Mouse (Mus musculus) liver, embryonic 14.5 days (tissue): ENCODE data around the gene Pawr.

Experiments
- CTCF ChIP-seq: IDR thresholded peaks from 2 replicates; pipeline ENCODE4 v1.5.1; 2016; ENCODE audit warnings: antibody characterized with exemption, low read depth, control low read depth
- EP300 ChIP-seq: IDR thresholded peaks from 2 replicates; pipeline ENCODE4 v1.6.1; 2016; ENCODE audit warnings: antibody characterized with exemption, low read depth

GRCm38 (mm10) chr10:108338055-108338961 lies 6.4 kb downstream of the Pawr start:
- TF ChIP-seq CTCF (no peak), EP300 (no peak)
